Comparison of ENCODE assay signal across 9 mouse cellular contexts in the genomic region with DNA sequence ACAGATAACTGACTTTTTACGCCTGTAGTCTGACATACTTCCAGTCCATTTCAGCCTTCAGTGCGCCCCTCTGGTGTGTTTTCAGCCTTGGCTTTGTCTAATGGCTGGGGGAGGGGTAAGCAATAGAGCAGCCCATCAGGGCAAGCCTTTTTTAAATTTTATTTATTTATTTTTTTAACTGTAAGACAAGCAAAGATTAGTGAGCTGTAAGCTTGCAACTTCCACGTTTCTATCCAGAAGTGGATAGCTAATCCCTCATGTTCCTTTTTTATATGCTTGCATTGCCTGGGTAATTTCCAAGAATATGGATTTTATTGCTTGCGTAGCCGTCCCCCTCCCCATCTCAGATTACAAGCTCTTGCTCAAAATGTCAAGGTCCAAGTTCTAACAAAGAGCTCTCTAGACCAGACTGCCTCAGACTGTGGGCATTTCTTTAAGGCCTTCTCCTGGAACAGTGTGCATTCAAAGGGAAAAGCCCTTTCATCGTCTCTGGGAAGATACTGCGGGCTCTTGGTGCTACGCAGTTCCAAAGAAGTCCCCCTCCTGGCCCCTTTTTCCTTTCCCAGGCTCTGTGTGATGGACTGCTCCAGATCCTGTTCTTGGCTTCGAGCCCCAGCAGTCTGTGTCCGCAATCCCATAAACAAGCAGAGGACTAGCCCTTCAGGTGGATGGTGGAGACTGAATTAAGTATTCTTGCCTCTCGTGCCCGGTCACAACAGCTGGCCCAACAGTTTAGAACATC.
DNase-seq lines count a peak whose midpoint lies in the region; ATAC-seq lines count a peak whose summit lies in the region.
"Had no signal": no experiment of that assay in that cellular context is flagged by ENCODE, and none has a peak within 500 bp of the region (broad histone marks: within the 10 kb centered on the region; RNA-seq: fewer than 3 reads in every experiment).

No protein-coding gene starts in this region.

- no peaks in the 10 kb centered on the region for H3K36me3 ChIP-seq in forebrain, embryonic 13.5 days (ENCODE audit: poor library complexity, severe bottlenecking)
- H3K36me3 ChIP-seq in midbrain, embryonic 10.5 days = no peaks in the 10 kb centered on the region

- H3K27ac ChIP-seq in forebrain, embryonic 13.5 days = peak overlapping the region; percentile 69
- peak overlapping the region; percentile 73 for H3K27ac ChIP-seq in midbrain, embryonic 10.5 days (replicated peaks)

- no peak; the same call in 1 of the 2 replicates for ATAC-seq in forebrain, embryonic 13.5 days
- ATAC-seq in frontal cortex, adult (ENCODE audit: low TSS enrichment) = no peak

- DNase-seq in heart, adult 11 months = peak; percentile 78
- DNase-seq in heart, adult 9 months (ENCODE audit: low spot score in 2 of 2) = no peak
- DNase-seq in cerebellum, adult 8-10 months = peak; percentile 59
- DNase-seq in midbrain, embryonic 10.5 days (ENCODE audit: low spot score) = no peak
- DNase-seq in spleen, adult 18-20 months = no peak
- no peak for DNase-seq in heart, postnatal 4 days

- peak overlapping the region; percentile 10; the same call in 1 of the 2 replicates for H3K4me2 ChIP-seq in forebrain, embryonic 13.5 days

- H3K9me3 ChIP-seq in forebrain, embryonic 13.5 days (replicated peaks) = no peaks in the 10 kb centered on the region
- no peaks in the 10 kb centered on the region for H3K9me3 ChIP-seq in midbrain, embryonic 10.5 days (replicated peaks)

- WGBS in forebrain, embryonic 13.5 days = 14% methylated on average over 12 of the region's 12 CpGs
- 53% methylated on average over 12 of the region's 12 CpGs for whole genome bisulfite sequencing in midbrain, embryonic 10.5 days

- H3K27me3 ChIP-seq in forebrain, embryonic 13.5 days = no peaks in the 10 kb centered on the region
- H3K27me3 ChIP-seq in midbrain, embryonic 10.5 days (ENCODE audit: low read depth, poor library complexity, severe bottlenecking) = no peaks in the 10 kb centered on the region
- H3K27me3 ChIP-seq: CH12.LX had no signal

- no peak overlapping the region for H3K4me3 ChIP-seq in forebrain, embryonic 13.5 days
- H3K4me3 ChIP-seq in midbrain, embryonic 10.5 days = no peak overlapping the region

- H3K9ac ChIP-seq in forebrain, embryonic 13.5 days = no peak overlapping the region

- H3K4me1 ChIP-seq in forebrain, embryonic 13.5 days = peaks cover 87% of the 10 kb centered on the region
- peaks cover 78% of the 10 kb centered on the region for H3K4me1 ChIP-seq in midbrain, embryonic 10.5 days

Comparison
In these comparisons a context has a peak if more than half of its experiments do, and no peak if none do; other contexts are left out.
1. DNase-seq: peak in heart, adult 11 months (single experiment) and cerebellum, adult 8-10 months (single experiment); none in heart, adult 9 months (0 of 2), midbrain, embryonic 10.5 days (single experiment), spleen, adult 18-20 months (0 of 2) and heart, postnatal 4 days (single experiment).